Comparison of ENCODE assay signal across 12 mouse cellular contexts in the genomic region with DNA sequence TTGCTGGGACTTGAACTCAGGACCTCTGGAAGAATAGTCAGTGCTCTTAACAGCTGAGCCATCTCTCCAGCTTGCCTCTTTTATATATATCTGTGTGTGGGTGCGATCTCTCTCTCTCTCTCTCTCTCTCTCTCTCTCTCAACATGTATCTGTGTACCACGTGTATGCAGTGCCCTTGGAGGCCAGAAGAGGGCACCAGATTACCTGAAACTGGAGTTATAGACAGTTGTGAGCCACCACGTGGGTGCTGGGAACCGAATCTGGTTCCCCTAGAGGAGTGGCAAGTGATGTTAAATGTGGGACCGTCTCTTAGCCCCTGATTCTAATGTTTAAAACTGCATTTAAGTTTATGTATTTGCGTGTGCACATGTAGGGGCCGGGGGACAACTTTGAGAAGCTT. TPM values are rescaled to one million over a fixed set of nuclear protein-coding genes. Genes with fewer than 3 reads are reported as not detected.
DNase-seq lines count a peak whose midpoint lies in the region; ATAC-seq and TF ChIP-seq lines count a peak whose summit lies in the region.
"Not testable (repeated sequence)": the region's sequence is repeated elsewhere in the genome, so short reads cannot be mapped to it uniquely, and the experiment has no call there.
"Had no signal": no experiment of that assay in that cellular context is flagged by ENCODE, and none has a peak within 500 bp of the region (broad histone marks: within the 10 kb centered on the region; RNA-seq: fewer than 3 reads in every experiment).

No protein-coding gene starts in this region.

- not testable (repeated sequence) for H3K27me3 ChIP-seq in E14TG2a.4 (ENCODE audit: insufficient read depth, low read length); intestine, postnatal 0 days (replicated peaks; ENCODE audit: control insufficient read depth, insufficient read depth, low read length); liver, adult 2 months (ENCODE audit: control insufficient read depth, insufficient read depth, low read length); lung, postnatal 0 days (replicated peaks; ENCODE audit: insufficient read depth, low read length)

- H3K36me3 ChIP-seq in E14TG2a.4 (ENCODE audit: insufficient read depth, low read length): peaks cover 83% of the 10 kb centered on the region
- H3K36me3 ChIP-seq in intestine, postnatal 0 days (ENCODE audit: control insufficient read depth, insufficient read depth): peaks cover 30% of the 10 kb centered on the region
- not testable (repeated sequence) for H3K36me3 ChIP-seq in liver, adult 2 months (ENCODE audit: control insufficient read depth, insufficient read depth, low read length); lung, postnatal 0 days (ENCODE audit: insufficient read depth, low read length)

- H3K9me3 ChIP-seq in E14TG2a.4 (ENCODE audit: low read length); intestine, postnatal 0 days (ENCODE audit: control insufficient read depth); lung, postnatal 0 days (ENCODE audit: low read length): not testable (repeated sequence)

- not testable (repeated sequence) for H3K79me2 ChIP-seq in liver, adult 2 months (ENCODE audit: control insufficient read depth, insufficient read depth, low read length)

- TF ChIP-seq CTCF in E14TG2a.4 (conservative IDR thresholded peaks at IDR 0.05; ENCODE audit: low read length): peak; percentile 31
- TF ChIP-seq CTCF in intestine, postnatal 0 days (IDR thresholded peaks at IDR 0.05; ENCODE audit: low read depth): peak; percentile 44
- 0 out of 2 replicates have a peak, but pooled peaks have one; percentile 6 for TF ChIP-seq CTCF in liver, adult 2 months (IDR thresholded peaks at IDR 0.05; ENCODE audit: low read depth, low read length)
- peak; percentile 40 for TF ChIP-seq CTCF in lung, postnatal 0 days (IDR thresholded peaks at IDR 0.05)

- H3K4me2 ChIP-seq in intestine, postnatal 0 days (replicated peaks; ENCODE audit: low read depth); lung, postnatal 0 days (replicated peaks; ENCODE audit: low read depth, low read length): not testable (repeated sequence)

- TF ChIP-seq POLR2A in liver, adult 2 months (IDR thresholded peaks at IDR 0.05; ENCODE audit: extremely low read depth, insufficient read depth, low read length): not testable (repeated sequence)

- TF ChIP-seq EP300 in lung, postnatal 0 days (IDR thresholded peaks at IDR 0.05): not testable (repeated sequence)

- H3K27ac ChIP-seq in intestine, postnatal 0 days (ENCODE audit: low read depth, low read length); liver, adult 2 months (replicated peaks; ENCODE audit: insufficient read depth, low read depth, low read length); lung, postnatal 0 days (ENCODE audit: low read length): not testable (repeated sequence)

- ATAC-seq in intestine, postnatal 0 days; lung, postnatal 0 days: not testable (repeated sequence)

- H3K9ac ChIP-seq in intestine, postnatal 0 days (ENCODE audit: low read depth, low read length); liver, adult 2 months (ENCODE audit: low read depth, low read length); lung, postnatal 0 days (replicated peaks; ENCODE audit: low read depth): not testable (repeated sequence)

- WGBS in intestine, postnatal 0 days: 98% methylated on average over 7 of the region's 7 CpGs
- WGBS in liver, adult 2 months: 94% methylated on average over 7 of the region's 7 CpGs
- 96% methylated on average over 7 of the region's 7 CpGs for WGBS in lung, postnatal 0 days

- peak; percentile 92 for DNase-seq in R1 (ENCODE audit: low read depth, low spot score)
- DNase-seq in heart, adult 11 months: peak; percentile 85
- DNase-seq in liver, adult 2 months (ENCODE audit: extremely low read depth, low read depth, low spot score); lung, postnatal 0 days (ENCODE audit: low spot score): not testable (repeated sequence)

- not testable (repeated sequence) for H3K4me3 ChIP-seq in E14TG2a.4 (replicated peaks; ENCODE audit: low read length); intestine, postnatal 0 days (ENCODE audit: low read depth, low read length); liver, adult 2 months (ENCODE audit: insufficient read depth, low read depth, low read length); lung, postnatal 0 days (ENCODE audit: low read depth, low read length)

- H3K4me1 ChIP-seq in E14TG2a.4 (replicated peaks; ENCODE audit: low read depth, low read length): peaks cover 39% of the 10 kb centered on the region
- not testable (repeated sequence) for H3K4me1 ChIP-seq in intestine, postnatal 0 days (replicated peaks; ENCODE audit: control insufficient read depth, insufficient read depth, low read length); lung, postnatal 0 days (ENCODE audit: insufficient read depth, low read depth, low read length)
- H3K4me1 ChIP-seq in liver, adult 2 months (ENCODE audit: control insufficient read depth, insufficient read depth, low read length): peaks cover 12% of the 10 kb centered on the region; the same call in 1 of the 2 replicates

RNA-seq across cellular contexts. Expression of a gene that starts 3.9 kb away (rescaled TPM):
- 383 and 417 TPM in 2 replicates for polyA plus RNA-seq in intestine, postnatal 0 days (2015; fragmentation: Nextera tagmentation; extraction: Ambion mirVana)
- 497 and 711 TPM in 2 replicates for total RNA-seq in liver, adult 2 months (2014; rRNA removed)
- polyA plus RNA-seq in liver, adult 2 months (2012; rRNA removed): 1,137 and 1,616 TPM in 2 replicates
- polyA plus RNA-seq in lung, postnatal 0 days (2015; fragmentation: Nextera tagmentation; extraction: Ambion mirVana): 446 and 458 TPM in 2 replicates

RNA-seq across cellular contexts. Expression of a gene that starts 11.1 kb away (rescaled TPM):
- polyA plus RNA-seq in intestine, postnatal 0 days (2015; fragmentation: Nextera tagmentation; extraction: Ambion mirVana): 10.3 and 11.0 TPM in 2 replicates
- 6.6 and 9.1 TPM in 2 replicates for total RNA-seq in liver, adult 2 months (2014; rRNA removed)
- polyA plus RNA-seq in liver, adult 2 months (2012; rRNA removed): 6.4 and 6.8 TPM in 2 replicates
- 21.8 and 24.3 TPM in 2 replicates for polyA plus RNA-seq in lung, postnatal 0 days (2015; fragmentation: Nextera tagmentation; extraction: Ambion mirVana)

RNA-seq across cellular contexts. Expression of a gene that starts 26.2 kb away (rescaled TPM):
- 5.8 and 6.2 TPM in 2 replicates for polyA plus RNA-seq in intestine, postnatal 0 days (2015; fragmentation: Nextera tagmentation; extraction: Ambion mirVana)
- total RNA-seq in liver, adult 2 months (2014; rRNA removed): 3.0 and 3.7 TPM in 2 replicates
- polyA plus RNA-seq in liver, adult 2 months (2012; rRNA removed): 7.6 and 11.0 TPM in 2 replicates
- 9.7 and 11.4 TPM in 2 replicates for polyA plus RNA-seq in lung, postnatal 0 days (2015; fragmentation: Nextera tagmentation; extraction: Ambion mirVana)

RNA-seq across cellular contexts. Expression of a gene that starts 40.6 kb away (rescaled TPM):
- 1.2 and 1.4 TPM in 2 replicates for polyA plus RNA-seq in intestine, postnatal 0 days (2015; fragmentation: Nextera tagmentation; extraction: Ambion mirVana)
- not detected in 2 replicates for total RNA-seq in liver, adult 2 months (2014; rRNA removed)
- polyA plus RNA-seq in liver, adult 2 months (2012; rRNA removed): not detected in 2 replicates
- 18.1 and 22.7 TPM in 2 replicates for polyA plus RNA-seq in lung, postnatal 0 days (2015; fragmentation: Nextera tagmentation; extraction: Ambion mirVana)
- total RNA-seq: CH12.LX; gastrocnemius, adult 8-10 months; gastrocnemius, postnatal 36 days; heart, adult 18-20 months had no signal
- polyA plus RNA-seq: cerebellum, adult 2 months; Patski had no signal
